Mouse (Mus musculus) megakaryocyte, embryonic 14.5 days (primary cell): ENCODE data around the gene Doc2g. TPM values are rescaled to one million over a fixed set of nuclear protein-coding genes. Genes with fewer than 3 reads are reported as not detected.
A peak's percentile ranks its signal among the peaks of the same experiment; 100 is the strongest.
"Not testable (repeated sequence)": the region's sequence is repeated elsewhere in the genome, so short reads cannot be mapped to it uniquely, and the experiment has no call there.

Experiments
- H3K27me3 ChIP-seq: replicated peaks from 2 replicates; pipeline ENCODE3; 2012; ENCODE audit warnings: inconsistent platforms
- H3K36me3 ChIP-seq: replicated peaks from 2 replicates; pipeline ENCODE3; 2012; ENCODE audit warnings: low read length, inconsistent platforms, mixed read lengths
- H3K4me1 ChIP-seq: 2 replicates; pipeline ENCODE4 v1.6.1; 2012; ENCODE audit warnings: inconsistent platforms
- H3K4me3 ChIP-seq: replicated peaks from 2 replicates; pipeline ENCODE3; 2012; ENCODE audit warnings: moderate library complexity, mild to moderate bottlenecking, inconsistent platforms
- H3K9me3 ChIP-seq: 2 replicates; pipeline ENCODE4 v1.6.1; 2012; ENCODE audit warnings: inconsistent platforms
- FLI1 ChIP-seq: IDR thresholded peaks from 2 replicates; pipeline ENCODE4 v1.6.1; 2012; ENCODE audit warnings: low read length, inconsistent platforms, mixed read lengths
- GATA1 ChIP-seq: IDR thresholded peaks from 3 replicates; pipeline ENCODE4 v1.6.1; 2012; ENCODE audit warnings: mixed read lengths, low read length, inconsistent platforms, borderline replicate concordance
- polyA plus RNA-seq: library from polyadenylated mRNA; stranded (reverse); fragments of >175 nt; gene quantifications from 2 replicates; pipeline ENCODE4 v1.2.3, GENCODE M21; 2012; ENCODE audit warnings: low replicate concordance; ENCODE audit not compliant: insufficient read depth

The Doc2g gene
- polyA plus RNA-seq, 1 experiment = 2.7 TPM

DNA sequence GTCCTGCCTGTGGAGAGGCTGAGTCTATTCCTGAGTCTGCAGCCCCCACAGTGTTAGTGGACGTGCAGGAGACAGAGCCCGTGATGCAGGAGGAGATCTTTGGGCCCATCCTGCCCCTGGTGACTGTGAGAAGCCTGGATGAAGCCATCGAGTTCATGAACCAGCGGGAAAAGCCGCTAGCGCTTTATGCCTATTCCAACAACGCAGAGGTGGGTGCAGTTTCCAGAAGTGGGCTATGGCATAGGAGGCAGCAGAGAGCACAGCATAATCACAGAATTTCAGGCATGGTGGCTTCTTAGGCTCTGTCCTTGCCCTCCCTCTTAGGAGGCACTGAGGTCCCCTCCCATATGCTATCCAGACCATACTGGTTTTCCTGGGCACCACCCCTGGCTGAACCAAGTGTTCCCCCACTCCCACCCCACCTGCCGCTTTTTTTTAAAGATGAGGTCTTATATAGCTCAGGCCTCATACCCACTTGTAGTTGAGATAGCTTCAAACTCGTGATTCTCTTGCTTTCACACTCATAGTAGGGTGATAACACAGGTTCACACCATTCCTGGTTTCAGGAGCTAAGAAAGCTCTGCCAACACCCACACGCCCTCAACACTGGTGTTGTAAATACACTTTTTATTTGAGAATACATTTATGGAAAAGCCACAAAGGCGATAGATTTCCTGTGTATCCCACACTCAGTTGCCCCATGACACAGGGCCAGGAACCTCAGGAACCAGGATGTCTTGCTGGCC lies 36.6 kb upstream of the Doc2g start:
- peaks cover 38% of the 10 kb centered on the region for H3K27me3 ChIP-seq
- H3K36me3 ChIP-seq = no peaks in the 10 kb centered on the region
- H3K4me3 ChIP-seq = no peak overlapping the region
- peaks cover 26% of the 10 kb centered on the region for H3K4me1 ChIP-seq
- no peak for TF ChIP-seq GATA1
- TF ChIP-seq FLI1 = no peak
- H3K9me3 ChIP-seq = no peaks in the 10 kb centered on the region

DNA sequence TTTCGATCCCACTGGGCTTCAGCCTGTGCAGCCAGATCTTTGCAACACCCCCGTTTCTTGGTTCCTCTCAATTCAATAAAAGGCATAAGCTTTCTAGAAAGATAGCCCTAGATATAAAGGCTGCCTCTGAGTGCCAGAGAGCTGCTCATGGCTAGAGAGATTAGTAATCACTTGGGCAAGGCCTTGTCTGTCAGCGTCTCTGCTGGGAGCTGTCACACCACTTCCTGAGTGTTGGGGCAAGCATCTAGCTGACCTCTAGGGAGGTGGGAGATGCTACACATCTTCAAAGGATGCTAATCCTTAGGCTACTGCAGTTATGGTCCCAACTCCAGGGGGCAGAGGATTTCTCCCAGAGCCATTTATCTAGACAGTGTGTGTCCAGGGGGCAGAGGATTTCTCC lies 35.9 kb upstream of the Doc2g start:
- no peak for TF ChIP-seq GATA1
- TF ChIP-seq FLI1 = no peak
- no peak overlapping the region for H3K4me3 ChIP-seq
- H3K36me3 ChIP-seq = no peaks in the 10 kb centered on the region
- no peaks in the 10 kb centered on the region for H3K9me3 ChIP-seq
- H3K27me3 ChIP-seq = peaks cover 41% of the 10 kb centered on the region
- peaks cover 33% of the 10 kb centered on the region for H3K4me1 ChIP-seq

DNA sequence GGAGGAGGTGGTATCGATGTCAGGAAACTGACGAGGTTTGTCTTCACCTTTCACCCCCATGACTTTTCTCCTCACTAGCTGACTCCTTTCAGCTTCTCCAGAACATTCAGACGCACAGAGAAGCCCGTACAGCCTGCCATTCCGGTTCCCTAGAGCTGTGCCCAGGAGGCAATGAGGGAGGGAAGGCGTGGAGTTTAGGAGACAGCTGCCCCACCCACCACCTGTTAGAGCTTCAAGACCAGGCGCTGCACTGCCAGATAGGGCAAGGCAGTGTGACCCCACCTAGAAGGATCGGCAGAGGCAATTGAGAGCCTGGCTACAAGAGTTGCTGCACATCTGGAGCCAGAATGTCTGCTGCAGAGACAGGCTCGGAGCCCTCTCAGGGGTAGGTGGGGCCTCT lies 30.9 kb upstream of the Doc2g start, which contains the start of gene Aldh3b2:
TSS of gene Aldh3b2 (plus strand) at position 100 of the 400 bp plus-strand sequence.
- H3K4me3 ChIP-seq = no peak within 1 kb of the TSS
- H3K36me3 ChIP-seq = no peaks in the 10 kb centered on the region

DNA sequence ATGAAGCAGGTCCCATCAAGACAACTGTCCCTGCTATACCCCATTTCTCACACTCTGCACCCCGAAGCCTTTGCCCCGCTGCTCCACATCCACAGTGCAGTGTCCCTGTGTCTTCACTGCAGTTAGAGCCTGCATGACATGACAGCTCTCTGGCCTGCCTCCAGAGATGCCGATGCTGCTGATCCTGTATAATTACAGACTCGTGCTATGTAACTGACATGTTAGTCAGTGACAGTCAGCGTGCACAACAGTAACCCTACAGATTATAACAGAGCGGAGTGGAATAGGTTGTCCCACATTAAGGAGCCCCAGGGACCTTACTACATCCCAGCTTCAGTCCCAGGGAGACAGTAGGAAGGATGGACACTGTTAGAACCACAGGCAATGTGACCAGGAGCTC lies 28.5 kb upstream of the Doc2g start:
- not testable (repeated sequence) for H3K36me3 ChIP-seq, H3K9me3 ChIP-seq, H3K4me3 ChIP-seq
- Histone ChIP-seq H3K4me1 (peaks cover 14% of the 10 kb centered on the region), H3K27me3 (peaks cover 57% of the 10 kb centered on the region)

More for the DNA sequence above, 30.9 kb upstream of the Doc2g start, which contains the start of gene Aldh3b2:
- Histone ChIP-seq H3K27me3 (peaks cover 63% of the 10 kb centered on the region), H3K4me1 (peaks cover 22% of the 10 kb centered on the region), H3K9me3 (no peaks in the 10 kb centered on the region)
- no peak for TF ChIP-seq FLI1
- no peak for TF ChIP-seq GATA1

DNA sequence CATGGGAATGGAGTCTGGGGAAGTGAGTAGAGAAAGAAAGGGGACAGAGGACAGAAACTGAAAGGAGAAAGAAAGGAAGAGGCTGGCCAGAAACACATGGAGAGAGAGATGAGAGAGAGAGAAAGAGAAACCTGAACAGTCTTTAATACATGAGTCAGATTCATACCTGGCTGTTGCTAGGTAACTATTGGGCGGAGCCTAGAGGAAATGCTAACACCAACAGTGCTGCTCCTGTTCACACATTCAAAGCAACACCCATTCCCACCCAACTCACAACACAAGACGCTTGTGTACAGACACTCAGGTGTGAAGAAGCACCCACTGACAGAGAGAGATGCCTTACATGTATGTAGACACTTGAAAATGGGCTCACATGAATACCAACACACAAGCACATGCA lies 27.2 kb upstream of the Doc2g start:
- TF ChIP-seq GATA1 (no peak), FLI1 (no peak)

DNA sequence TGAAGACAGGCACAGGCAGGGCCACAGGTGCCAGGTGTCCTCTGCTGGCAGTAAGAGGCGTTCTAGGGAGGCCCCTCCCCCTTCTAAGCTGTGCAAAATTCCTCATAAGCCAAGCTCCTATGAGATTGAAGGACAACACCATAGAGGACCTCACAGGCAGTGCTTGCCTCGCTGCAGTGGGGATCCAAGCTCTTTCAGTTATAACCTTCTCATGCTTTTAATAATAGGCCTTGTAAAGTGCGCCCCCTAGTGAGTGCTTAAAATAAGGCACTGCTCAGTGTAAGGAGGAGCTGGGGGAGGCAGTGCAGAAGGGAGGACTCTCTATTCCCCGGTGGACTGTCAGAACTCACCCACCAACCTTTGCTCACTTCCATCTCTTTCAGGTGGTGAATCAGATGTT lies 22.8 kb upstream of the Doc2g start:
- TF ChIP-seq FLI1 (no peak), GATA1 (no peak)
- Histone ChIP-seq H3K36me3 (no peaks in the 10 kb centered on the region), H3K4me1 (peaks cover 39% of the 10 kb centered on the region), H3K27me3 (peaks cover 46% of the 10 kb centered on the region), H3K9me3 (no peaks in the 10 kb centered on the region), H3K4me3 (peak overlapping the region; percentile 11)

More for the DNA sequence above, 27.2 kb upstream of the Doc2g start:
- H3K4me1 ChIP-seq = peaks cover 24% of the 10 kb centered on the region
- H3K9me3 ChIP-seq = no peaks in the 10 kb centered on the region
- no peak overlapping the region for H3K4me3 ChIP-seq
- H3K36me3 ChIP-seq = no peaks in the 10 kb centered on the region
- peaks cover 55% of the 10 kb centered on the region for H3K27me3 ChIP-seq

DNA sequence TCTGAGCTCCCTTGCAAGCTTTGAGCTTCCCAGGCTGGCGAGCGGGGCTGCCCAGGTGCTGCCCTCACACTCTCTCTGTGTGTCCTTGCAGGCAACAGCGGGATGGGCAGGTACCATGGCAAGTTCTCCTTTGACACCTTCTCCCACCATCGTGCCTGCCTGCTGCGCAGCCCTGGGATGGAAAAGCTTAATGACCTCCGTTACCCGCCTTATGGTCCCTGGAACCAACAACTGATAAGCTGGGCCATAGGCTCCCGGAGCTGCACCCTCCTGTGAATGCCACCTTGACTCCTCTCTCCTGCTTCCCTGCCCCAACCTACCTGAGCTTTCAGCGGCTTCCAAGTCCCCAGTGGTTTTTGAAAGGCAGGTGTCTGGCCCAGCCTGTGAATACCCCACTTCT lies 22.2 kb upstream of the Doc2g start:
- no peaks in the 10 kb centered on the region for H3K9me3 ChIP-seq
- TF ChIP-seq FLI1 = no peak
- no peak for TF ChIP-seq GATA1
- H3K4me1 ChIP-seq = peaks cover 45% of the 10 kb centered on the region
- no peak overlapping the region for H3K4me3 ChIP-seq
- peaks cover 42% of the 10 kb centered on the region for H3K27me3 ChIP-seq
- H3K36me3 ChIP-seq = no peaks in the 10 kb centered on the region

DNA sequence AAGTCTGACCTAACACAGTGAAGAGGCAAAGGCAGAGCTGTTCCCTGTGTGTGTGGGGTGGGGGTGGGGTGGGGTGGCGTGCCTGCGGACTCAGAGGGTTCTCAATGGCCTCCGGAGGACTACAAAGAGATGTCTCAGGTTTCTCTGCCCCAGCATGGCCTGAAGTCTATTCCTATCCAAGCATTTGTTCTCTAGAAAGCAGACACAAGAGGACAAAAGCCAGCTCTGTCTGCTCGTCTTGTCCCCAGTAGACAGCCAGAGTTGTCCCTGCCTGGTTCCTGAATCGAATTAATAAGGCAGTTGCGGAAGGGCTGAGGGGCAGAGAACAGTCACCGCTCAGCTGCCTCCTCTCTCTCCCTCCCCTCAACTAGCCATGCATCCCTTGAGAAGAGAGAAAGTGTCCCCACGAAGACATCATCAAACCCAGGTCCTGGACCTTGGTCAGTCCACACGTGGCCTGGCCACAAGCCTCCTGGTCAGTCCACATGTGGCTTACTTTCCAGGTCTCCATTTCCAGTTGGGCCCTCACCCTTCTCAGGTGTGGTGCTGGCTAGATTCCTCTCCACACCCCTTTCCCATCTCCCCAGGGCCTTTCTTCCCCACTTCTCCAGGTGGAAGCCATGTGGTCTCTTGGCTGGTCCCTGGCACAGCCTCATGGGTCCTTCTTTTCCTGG lies 19.4 kb upstream of the Doc2g start:
- H3K4me1 ChIP-seq = peaks cover 61% of the 10 kb centered on the region
- peaks cover 30% of the 10 kb centered on the region for H3K27me3 ChIP-seq
- H3K4me3 ChIP-seq = no peak overlapping the region
- H3K36me3 ChIP-seq = no peaks in the 10 kb centered on the region
- no peak for TF ChIP-seq GATA1
- no peak for TF ChIP-seq FLI1
- peaks cover 3% of the 10 kb centered on the region for H3K9me3 ChIP-seq

DNA sequence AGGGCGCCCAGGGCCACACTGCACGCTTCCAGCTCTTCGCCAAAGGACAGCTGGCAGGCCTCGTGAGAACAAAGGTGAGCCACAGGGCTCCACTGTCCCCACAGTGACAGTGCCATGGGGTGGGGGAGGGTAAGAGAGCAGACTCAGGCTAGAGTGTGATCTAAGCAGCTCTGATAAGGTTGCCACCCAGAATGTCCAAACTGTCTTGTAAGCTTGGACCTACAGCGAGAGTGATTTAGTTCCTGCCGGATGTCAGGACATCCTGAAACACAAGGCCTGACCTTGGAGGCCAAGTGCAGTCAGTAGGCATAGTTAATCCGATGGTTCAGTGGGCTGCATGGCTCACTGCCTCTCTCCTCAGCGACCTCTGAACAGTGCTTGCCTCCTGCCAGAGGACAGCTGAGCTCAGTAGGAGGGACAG lies 17.8 kb upstream of the Doc2g start:
- H3K9me3 ChIP-seq = peaks cover 6% of the 10 kb centered on the region
- H3K27me3 ChIP-seq = peaks cover 27% of the 10 kb centered on the region
- peaks cover 55% of the 10 kb centered on the region for H3K4me1 ChIP-seq
- peak overlapping the region; percentile 62 for H3K4me3 ChIP-seq
- TF ChIP-seq GATA1 (no peak), FLI1 (no peak)
- H3K36me3 ChIP-seq = no peaks in the 10 kb centered on the region

DNA sequence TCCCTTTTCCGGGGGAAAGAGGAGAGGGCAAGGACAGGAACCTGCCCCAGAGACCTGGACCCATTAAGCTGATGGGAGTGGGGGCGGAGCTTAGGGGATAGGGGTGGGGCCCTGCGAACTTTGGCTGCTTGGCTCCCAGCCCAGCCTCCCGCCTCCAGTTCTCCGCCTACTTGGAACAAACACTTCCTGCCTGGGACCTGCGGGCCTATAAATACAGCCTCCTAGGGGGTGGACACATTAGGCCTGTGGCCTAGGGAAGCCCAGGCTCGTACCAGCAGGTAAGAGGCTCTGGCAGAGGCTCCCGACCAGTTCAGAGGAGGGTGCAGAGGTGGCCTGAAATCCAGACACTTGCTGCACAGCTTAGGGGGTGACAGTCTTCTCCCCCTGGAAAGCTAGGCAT lies 16.8 kb upstream of the Doc2g start, which contains the start of gene Acy3:
TSS of gene Acy3 (plus strand) at position 237 of the 400 bp plus-strand sequence.
- Histone ChIP-seq H3K36me3 (no peaks in the 10 kb centered on the region), H3K9me3 (peaks cover 6% of the 10 kb centered on the region), H3K4me3 (peak within 1 kb of the TSS; percentile 62), H3K27me3 (peaks cover 28% of the 10 kb centered on the region), H3K4me1 (peaks cover 48% of the 10 kb centered on the region)
- TF ChIP-seq GATA1 = no peak
- TF ChIP-seq FLI1 = no peak
